16 mouse cellular contexts compared by ENCODE assay signal in the genomic region with DNA sequence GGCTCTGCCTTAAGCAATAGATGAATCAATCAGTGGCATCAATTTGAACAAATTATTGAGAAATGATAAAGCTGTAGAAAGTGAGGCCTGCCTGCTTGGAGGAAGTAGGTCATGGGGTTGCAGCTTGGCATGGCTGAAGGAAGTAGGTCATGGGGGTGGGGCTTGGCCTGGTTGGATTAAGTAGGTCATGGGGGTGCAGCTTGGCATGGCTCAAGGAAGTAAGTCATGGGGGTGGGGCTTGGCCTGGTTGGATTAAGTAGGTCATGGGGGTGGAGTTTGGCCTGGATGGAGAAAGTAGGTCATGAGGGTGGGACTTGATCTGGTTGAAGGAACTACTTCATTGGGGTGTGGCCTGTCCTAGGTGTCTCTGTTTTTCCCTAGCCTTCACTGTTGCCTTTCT.
A peak's percentile ranks its signal among the peaks of the same experiment; 100 is the strongest.
DNase-seq lines count a peak whose midpoint lies in the region; ATAC-seq and TF ChIP-seq lines count a peak whose summit lies in the region.
"Had no signal": no experiment of that assay in that cellular context is flagged by ENCODE, and none has a peak within 500 bp of the region (broad histone marks: within the 10 kb centered on the region; RNA-seq: fewer than 3 reads in every experiment).

No protein-coding gene starts in this region.

- no peaks in the 10 kb centered on the region for H3K27me3 ChIP-seq in heart, embryonic 16.5 days (ENCODE audit: control insufficient read depth, insufficient read depth, low read length)
- no peaks in the 10 kb centered on the region for H3K27me3 ChIP-seq in thymus, adult 2 months (ENCODE audit: control insufficient read depth, insufficient read depth, low read length)
- H3K27me3 ChIP-seq: limb, embryonic 13.5 days; midbrain, embryonic 13.5 days; neural tube, embryonic 12.5 days; Patski had no signal

- H3K9me3 ChIP-seq in heart, embryonic 16.5 days (replicated peaks; ENCODE audit: control insufficient read depth, low read length) = no peaks in the 10 kb centered on the region
- H3K9me3 ChIP-seq: limb, embryonic 13.5 days; midbrain, embryonic 13.5 days; neural tube, embryonic 12.5 days had no signal

- TF ChIP-seq CTCF in thymus, adult 2 months (IDR thresholded peaks at IDR 0.05; ENCODE audit: borderline replicate concordance, control insufficient read depth, extremely low read depth, insufficient read depth, low read length, poor library complexity) = no peak

- H3K4me2 ChIP-seq in heart, embryonic 16.5 days (ENCODE audit: low read depth, low read length) = no peak overlapping the region
- H3K4me2 ChIP-seq: limb, embryonic 13.5 days; midbrain, embryonic 13.5 days; neural tube, embryonic 12.5 days had no signal

- no peak overlapping the region for H3K4me3 ChIP-seq in heart, embryonic 16.5 days (ENCODE audit: low read length)
- H3K4me3 ChIP-seq in thymus, adult 2 months (ENCODE audit: control insufficient read depth, insufficient read depth, low read length) = no peak overlapping the region
- H3K4me3 ChIP-seq: limb, embryonic 13.5 days; midbrain, embryonic 13.5 days; neural tube, embryonic 12.5 days had no signal

- no peaks in the 10 kb centered on the region for H3K36me3 ChIP-seq in heart, embryonic 16.5 days (ENCODE audit: control insufficient read depth, insufficient read depth)
- no peaks in the 10 kb centered on the region for H3K36me3 ChIP-seq in thymus, adult 2 months (ENCODE audit: control insufficient read depth, insufficient read depth, low read length)
- H3K36me3 ChIP-seq: limb, embryonic 13.5 days; midbrain, embryonic 13.5 days; neural tube, embryonic 12.5 days had no signal

- no peak for DNase-seq in heart, adult 11 months
- peak; percentile 5 for DNase-seq in 416B (ENCODE audit: low read depth)
- peak; percentile 13 for DNase-seq in fat pad, adult 2 months (ENCODE audit: extremely low read depth, low read depth, low spot score)
- DNase-seq in thymus, adult 2 months = peak; percentile 17
- no peak for DNase-seq in urinary bladder, postnatal 14 days (ENCODE audit: low spot score)
- DNase-seq in spleen, adult 12 weeks (ENCODE audit: low spot score) = no peak
- DNase-seq in spleen, postnatal 10 days (ENCODE audit: low spot score in 2 of 2) = no peak
- DNase-seq: adrenal gland, postnatal 10 days; forebrain, postnatal 0 days; gastrocnemius, postnatal 25 days; heart, postnatal 10 days had no signal

- no peak overlapping the region for H3K9ac ChIP-seq in heart, embryonic 16.5 days (ENCODE audit: low read length)
- H3K9ac ChIP-seq: forebrain, postnatal 0 days; limb, embryonic 13.5 days; midbrain, embryonic 13.5 days; neural tube, embryonic 12.5 days had no signal

- ATAC-seq in heart, embryonic 16.5 days (replicated peaks; ENCODE audit: extremely low read depth, insufficient read depth, low FRiP score) = peak; percentile 14; the same call in 1 of the 2 replicates
- ATAC-seq: forebrain, postnatal 0 days; midbrain, embryonic 13.5 days; Patski had no signal

- no peak overlapping the region for H3K27ac ChIP-seq in heart, embryonic 16.5 days (ENCODE audit: low read length)
- no peak overlapping the region for H3K27ac ChIP-seq in thymus, adult 2 months (ENCODE audit: control insufficient read depth, insufficient read depth, low read length)
- H3K27ac ChIP-seq: limb, embryonic 13.5 days; midbrain, embryonic 13.5 days; neural tube, embryonic 12.5 days had no signal

- no peak for TF ChIP-seq POLR2A in thymus, adult 2 months (IDR thresholded peaks at IDR 0.05; ENCODE audit: control insufficient read depth, extremely low read depth, insufficient read depth, low read length, poor library complexity)

- no peaks in the 10 kb centered on the region for H3K4me1 ChIP-seq in heart, embryonic 16.5 days (ENCODE audit: control insufficient read depth, insufficient read depth, low read length)
- no peaks in the 10 kb centered on the region for H3K4me1 ChIP-seq in thymus, adult 2 months (replicated peaks; ENCODE audit: control insufficient read depth, insufficient read depth, low read length)
- H3K4me1 ChIP-seq: limb, embryonic 13.5 days; midbrain, embryonic 13.5 days; neural tube, embryonic 12.5 days had no signal

Comparison
In these comparisons a context has a peak if more than half of its experiments do, and no peak if none do; other contexts are left out.
1. DNase-seq: peak in 416B (single experiment), fat pad, adult 2 months (single experiment) and thymus, adult 2 months (single experiment); none in heart, adult 11 months (single experiment), urinary bladder, postnatal 14 days (single experiment), spleen, adult 12 weeks (single experiment) and spleen, postnatal 10 days (0 of 2).